Mouse (Mus musculus) small intestine, adult 2 months (tissue): ENCODE results near the gene Agxt2.

ENCODE experiments used
- CTCF ChIP-seq: fragments of 200-500 bp; IDR thresholded peaks from 2 replicates; pipeline ENCODE4 v1.5.1; 2012; ENCODE audit warnings: low read depth, mild to moderate bottlenecking, control low read depth, inconsistent platforms, low read length, moderate library complexity, mixed read lengths; ENCODE audit not compliant: insufficient replicate concordance, insufficient read length; ENCODE audit errors: extremely low read depth
- POLR2A ChIP-seq: fragments of 200-500 bp; IDR thresholded peaks from 2 replicates; pipeline ENCODE4 v1.6.1; 2012; ENCODE audit warnings: low read depth, mild to moderate bottlenecking, control low read depth, inconsistent platforms, low read length, moderate library complexity

GRCm38 (mm10) chr15:10378338-10378959 lies 20.1 kb downstream of the Agxt2 start:
- TF ChIP-seq CTCF (no peak), POLR2A (no peak)
